Mouse (Mus musculus) gastrocnemius, postnatal 25 days (tissue): ENCODE results near the gene Cngb1. TPM values are rescaled to one million over a fixed set of nuclear protein-coding genes. Genes with fewer than 3 reads are reported as not detected.

Experiments
- DNase-seq: peaks from one replicate; pipeline ENCODE4 v3.0.0; 2022
- total RNA-seq, 2 experiments: library from RNA; stranded (reverse); gene quantifications; 1 replicate in 1 of 2; 2 replicates in 1 of 2; pipeline ENCODE4 v1.2.3; 2021

The Cngb1 gene
- total RNA-seq, 2 experiments from 2014 or later: 0.48 to 0.49 TPM

DNA sequence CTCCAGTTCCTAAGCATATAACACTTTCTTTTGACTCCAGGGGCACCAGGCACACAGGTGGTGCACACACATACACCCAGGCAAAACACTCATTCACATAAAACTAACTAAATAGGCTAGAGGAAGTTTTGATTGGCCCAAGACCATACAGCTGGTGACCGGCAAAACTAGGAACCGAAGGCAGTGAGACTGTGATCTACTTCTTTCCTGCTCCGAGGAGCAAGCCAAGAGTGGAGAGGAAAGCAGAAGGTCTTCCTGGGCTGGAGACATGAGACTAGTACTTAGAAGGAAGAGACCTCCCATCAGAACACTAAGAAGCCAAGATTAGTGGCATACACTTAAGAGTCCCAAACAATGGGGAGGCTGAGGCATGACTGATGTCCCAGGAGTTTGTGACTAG is 16.8 kb upstream of the Cngb1 start:
- DNase-seq: no peak

GRCm38 (mm10) chr8:95320224-95321139 is 14.1 kb upstream of the Cngb1 start:
- no peak for DNase-seq

- no peak for DNase-seq
These were observed 9.0 kb upstream of the Cngb1 start for GRCm38 (mm10) chr8:95315350-95315749.

DNA sequence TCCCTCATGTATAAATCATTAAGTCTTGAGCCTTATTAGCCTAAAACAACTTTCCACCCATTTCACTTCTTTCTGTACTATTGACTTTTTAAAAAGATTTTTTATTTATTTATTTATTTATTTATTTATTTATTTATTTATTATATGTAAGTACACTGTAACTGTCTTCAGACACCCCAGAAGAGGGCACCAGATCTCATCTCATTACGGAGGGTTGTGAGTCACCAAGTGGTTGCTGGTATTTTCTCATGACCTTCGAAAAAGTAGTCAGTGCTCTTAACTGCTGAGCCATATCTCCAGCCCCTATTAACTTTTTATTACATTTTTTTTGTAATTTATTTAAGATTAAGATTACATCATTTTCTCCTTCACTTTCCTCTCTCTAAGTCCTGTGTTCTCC is 8.3 kb upstream of the Cngb1 start:
- no peak for DNase-seq

DNA sequence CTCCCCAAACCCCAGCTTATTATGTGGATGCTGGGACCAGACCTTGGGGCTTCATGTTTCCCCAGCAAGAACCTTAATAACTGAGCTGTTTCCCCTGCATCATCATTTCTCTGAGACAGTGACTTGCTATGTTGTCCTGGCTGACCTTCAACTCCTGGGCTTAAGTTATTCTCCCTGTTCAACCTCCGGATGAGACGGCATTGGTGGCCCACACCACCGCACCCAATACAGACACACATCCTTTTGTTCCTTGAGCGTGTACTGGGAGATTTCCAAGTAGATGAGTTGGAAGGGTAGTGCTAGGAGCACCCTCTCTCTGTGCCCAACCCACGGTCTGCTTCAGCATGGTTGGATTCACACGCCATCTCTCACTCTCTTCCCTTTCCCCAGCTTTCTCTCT is 7.5 kb upstream of the Cngb1 start:
- no peak for DNase-seq

- no peak for DNase-seq
These were observed 6.5 kb upstream of the Cngb1 start for GRCm38 (mm10) chr8:95312836-95313235.

GRCm38 (mm10) chr8:95310342-95310970 is 4.1 kb upstream of the Cngb1 start, which contains the start of gene Tepp:
Tepp (plus strand) TSS chr8:95310566.
- no peak for DNase-seq

DNA sequence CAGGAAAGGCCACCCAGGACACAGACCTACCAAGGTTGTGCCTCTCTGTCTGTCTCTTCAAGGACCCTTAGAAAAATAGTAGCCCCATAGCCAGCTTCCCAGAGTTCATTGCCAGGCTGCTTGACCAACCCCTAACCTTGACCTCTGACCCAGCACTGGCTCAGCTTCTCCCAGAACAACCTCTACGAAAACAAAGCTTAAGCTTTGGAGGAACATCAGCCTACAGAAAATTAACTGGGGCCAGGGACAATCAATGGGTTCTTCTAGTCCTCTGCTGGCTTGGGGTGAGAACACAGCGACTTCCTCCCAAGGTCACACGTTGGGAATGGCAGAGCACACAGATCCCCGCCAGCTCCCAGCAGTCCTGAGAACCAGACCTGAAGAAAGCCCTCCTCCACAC is 859 bp downstream of the Cngb1 start:
- DNase-seq: no peak

DNA sequence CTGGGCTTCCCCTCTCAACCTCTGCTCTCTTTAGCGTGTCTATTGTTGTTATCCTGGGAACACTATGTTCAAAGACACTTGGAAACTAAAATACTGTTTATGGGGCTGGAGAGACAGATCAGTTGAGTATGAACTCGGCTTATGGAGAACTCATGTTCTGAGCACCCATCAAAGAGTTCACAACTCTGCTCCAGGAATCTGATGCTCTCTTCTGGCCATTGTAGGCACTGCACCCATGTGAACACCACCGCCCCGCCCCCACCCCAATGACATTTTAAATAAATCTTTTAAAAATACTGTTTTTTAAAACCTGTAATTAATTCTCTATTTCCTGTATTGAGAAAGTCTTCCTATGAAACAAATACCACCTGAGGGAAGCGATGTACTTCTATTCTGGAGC is 4.0 kb downstream of the Cngb1 start:
- DNase-seq: no peak

- peak; percentile 40 for DNase-seq
These were observed 12.5 kb downstream of the Cngb1 start for GRCm38 (mm10) chr8:95293891-95294290.

DNA sequence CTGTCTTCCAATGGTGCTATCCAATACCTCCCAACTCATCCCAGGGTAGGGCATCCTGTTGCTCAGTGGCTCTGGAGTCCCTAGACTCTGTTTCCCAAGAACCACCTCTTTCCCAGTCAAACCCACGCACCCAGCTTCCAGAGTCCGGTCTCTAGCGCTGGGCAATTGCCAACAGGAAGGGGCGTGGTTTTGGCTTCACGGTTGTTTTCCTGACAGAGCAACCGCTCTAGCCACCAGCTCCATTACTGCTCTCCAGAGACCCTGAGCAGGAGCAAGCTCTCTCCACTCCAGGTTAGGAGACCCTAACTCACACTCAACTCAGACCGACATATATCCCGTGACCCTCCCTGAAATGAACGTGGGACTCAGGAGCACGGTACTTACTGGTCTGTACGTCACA is 13.2 kb downstream of the Cngb1 start:
- DNase-seq: peak; percentile 82

- no peak for DNase-seq
These were observed 17.2 kb downstream of the Cngb1 start for GRCm38 (mm10) chr8:95289066-95289650.

DNA sequence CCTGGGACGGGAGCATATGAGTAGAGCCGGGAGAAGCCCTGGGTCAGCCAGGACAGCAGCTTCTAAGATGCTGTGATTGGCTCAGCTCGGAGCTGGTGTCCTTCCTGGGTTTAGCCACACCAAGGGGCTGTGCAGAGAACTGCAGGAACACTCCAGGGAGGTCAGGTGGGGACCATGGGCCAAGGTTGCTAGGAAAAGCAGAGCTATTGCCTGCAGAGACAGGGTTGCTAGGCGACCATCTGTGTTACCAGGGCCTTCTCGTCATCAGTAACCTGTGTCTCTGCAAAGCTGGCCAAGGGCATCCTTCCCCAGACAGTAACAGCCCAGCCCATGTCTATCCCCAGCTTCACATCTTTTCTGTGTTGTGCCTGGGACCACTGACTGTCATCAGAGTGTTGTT is 24.9 kb downstream of the Cngb1 start:
- no peak for DNase-seq

- no peak for DNase-seq
These were observed 33.5 kb downstream of the Cngb1 start for GRCm38 (mm10) chr8:95272871-95273270.

GRCm38 (mm10) chr8:95271841-95272240 is 34.5 kb downstream of the Cngb1 start:
- DNase-seq: no peak

GRCm38 (mm10) chr8:95270501-95270900 is 35.9 kb downstream of the Cngb1 start:
- DNase-seq: no peak

DNA sequence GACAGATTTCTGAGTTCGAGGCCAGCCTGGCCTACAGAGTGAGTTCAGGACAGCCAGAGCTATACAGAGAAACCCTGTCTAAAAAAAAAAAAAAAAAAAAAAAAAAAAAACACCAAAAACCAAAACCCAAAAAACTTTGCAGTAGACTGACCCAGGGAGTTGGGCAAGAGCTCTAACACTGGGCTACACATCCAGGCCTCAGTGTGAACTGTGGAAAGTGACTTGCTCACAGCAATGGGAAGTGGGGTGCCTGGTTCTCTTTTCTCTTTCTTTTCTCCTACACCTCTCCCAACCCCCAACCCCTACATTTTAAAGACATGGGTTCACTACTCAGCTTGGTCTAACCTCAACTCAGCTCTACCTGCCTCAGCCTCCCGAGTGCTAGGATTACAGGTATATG is 44.2 kb downstream of the Cngb1 start:
- DNase-seq: no peak

DNA sequence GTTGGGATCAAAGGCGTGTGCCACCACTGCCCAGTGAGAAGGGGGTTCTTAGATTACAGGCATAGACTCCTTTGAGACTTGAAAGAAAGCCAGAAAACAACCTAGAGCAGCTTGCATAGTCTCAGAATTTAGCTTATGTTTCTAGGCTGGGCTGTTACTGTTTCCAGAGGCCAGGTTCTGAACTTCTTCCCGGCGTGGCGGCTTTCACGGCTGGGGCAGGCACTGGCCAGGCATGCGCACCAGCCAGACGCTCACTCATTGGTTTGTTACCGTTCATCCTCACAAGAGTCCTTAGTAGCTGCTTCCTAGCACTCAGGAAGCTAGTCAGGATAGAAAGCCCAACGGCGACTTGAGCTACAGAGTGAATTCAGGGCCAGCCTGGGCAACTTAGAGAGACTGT is 50.8 kb downstream of the Cngb1 start:
- no peak for DNase-seq

- peak; percentile 89 for DNase-seq
These were observed 51.6 kb downstream of the Cngb1 start for GRCm38 (mm10) chr8:95254564-95255434.

- DNase-seq: no peak
These were observed 54.3 kb downstream of the Cngb1 start for GRCm38 (mm10) chr8:95252056-95252455.

DNA sequence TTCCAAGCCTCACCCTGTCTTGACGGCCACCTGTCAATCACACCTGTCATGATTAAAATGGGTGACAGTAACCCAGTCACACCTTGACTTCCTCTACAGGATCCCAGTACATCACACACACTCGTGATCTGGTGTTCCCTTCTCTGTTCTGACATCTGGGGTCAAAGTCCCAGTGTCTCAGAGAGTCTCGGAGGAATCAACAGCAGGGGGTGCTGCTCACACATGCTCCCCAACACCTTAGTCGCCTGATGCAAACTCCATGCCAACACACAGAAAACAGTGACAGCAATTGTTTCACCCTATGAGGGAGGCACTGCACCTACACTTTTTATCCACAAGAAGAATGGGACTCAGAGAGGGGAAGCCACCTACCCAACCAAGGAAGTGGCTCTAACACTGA is 56.5 kb downstream of the Cngb1 start:
- DNase-seq: no peak

GRCm38 (mm10) chr8:95247277-95247676 is 59.1 kb downstream of the Cngb1 start:
- DNase-seq: no peak
